Mouse (Mus musculus) layer of hippocampus, adult 18-20 months (tissue): ENCODE results near the gene Myo1e. TPM values are rescaled to one million over a fixed set of nuclear protein-coding genes. Genes with fewer than 3 reads are reported as not detected.
A peak's percentile ranks its signal among the peaks of the same experiment; 100 is the strongest.

Source experiments
- DNase-seq, 2 experiments: peaks; one replicate each; pipeline ENCODE4 v3.0.0; 2022; ENCODE audit warnings: low spot score in 2 of 2
- total RNA-seq, 2 experiments: library from RNA; stranded (reverse); gene quantifications; 2 replicates each; pipeline ENCODE4 v1.2.3; 2021

Myo1e gene
- total RNA-seq, 2 experiments from 2014 or later, result 9.0 to 9.6 TPM

- no peak for DNase-seq
These were observed 144.6 kb downstream of the Myo1e start for GRCm38 (mm10) chr9:70351570-70352277.

GRCm38 (mm10) chr9:70356254-70356653 lies 149.1 kb downstream of the Myo1e start:
- no peak for DNase-seq

DNA sequence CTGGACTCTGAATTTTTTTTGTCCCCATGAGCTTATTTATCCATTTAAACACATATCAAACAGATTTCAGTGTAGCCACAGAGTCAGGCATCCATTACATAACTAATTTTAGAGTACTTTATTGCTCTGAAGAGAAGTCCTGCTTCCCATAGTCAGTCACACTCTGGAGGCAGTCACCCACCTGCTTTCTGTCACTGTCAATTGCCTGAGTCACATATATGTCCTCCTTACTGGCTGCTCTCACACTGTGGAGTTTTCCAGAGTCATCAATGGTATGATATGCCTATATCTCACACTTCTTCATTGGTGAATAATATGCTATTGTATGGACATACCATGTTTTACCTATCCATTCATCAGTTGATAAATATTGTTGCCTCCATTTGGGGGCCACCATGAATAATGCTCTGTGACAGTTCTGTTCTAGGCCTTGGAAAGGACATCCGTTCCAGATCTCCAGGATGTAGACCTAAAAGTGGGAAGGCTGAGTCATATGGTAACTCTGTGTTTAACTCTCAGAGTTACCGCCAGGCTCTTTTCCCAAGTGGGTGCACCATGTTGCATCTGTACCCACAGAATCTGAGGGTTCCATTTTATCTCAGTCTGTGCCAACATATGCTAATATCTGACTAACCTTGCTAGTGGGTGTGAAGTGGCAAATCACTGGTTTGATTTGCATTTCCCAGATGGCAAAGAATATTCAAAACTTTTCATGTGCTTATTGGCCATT lies 152.4 kb downstream of the Myo1e start:
- DNase-seq, result peak; percentile 44 to 72

- DNase-seq, result peak; percentile 10 to 30
These were observed 157.6 kb downstream of the Myo1e start for GRCm38 (mm10) chr9:70364741-70365140.

DNA sequence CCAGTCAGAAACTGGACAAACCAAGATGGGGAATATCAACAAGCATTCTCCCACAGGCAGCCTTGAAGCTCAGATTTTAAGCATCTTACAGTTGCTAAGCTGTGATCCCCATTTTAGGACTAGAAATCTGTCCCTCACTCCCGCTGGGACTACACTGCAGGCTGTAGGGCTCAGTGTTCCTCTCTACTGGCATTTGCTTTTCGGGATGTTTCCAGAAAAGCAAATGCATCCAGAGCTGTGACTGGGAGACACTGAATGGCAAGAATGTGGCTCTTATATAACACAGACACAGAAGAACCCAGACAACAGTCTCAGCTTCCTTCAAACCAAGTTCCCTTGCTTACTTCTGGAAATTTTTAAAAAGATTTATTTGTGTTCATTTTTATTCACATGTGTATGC lies 158.8 kb downstream of the Myo1e start:
- peak in 1 of 2 experiments; percentile 15 for DNase-seq

- peak in 1 of 2 experiments; percentile 8 for DNase-seq
These were observed 159.7 kb downstream of the Myo1e start for GRCm38 (mm10) chr9:70366898-70367297.

DNA sequence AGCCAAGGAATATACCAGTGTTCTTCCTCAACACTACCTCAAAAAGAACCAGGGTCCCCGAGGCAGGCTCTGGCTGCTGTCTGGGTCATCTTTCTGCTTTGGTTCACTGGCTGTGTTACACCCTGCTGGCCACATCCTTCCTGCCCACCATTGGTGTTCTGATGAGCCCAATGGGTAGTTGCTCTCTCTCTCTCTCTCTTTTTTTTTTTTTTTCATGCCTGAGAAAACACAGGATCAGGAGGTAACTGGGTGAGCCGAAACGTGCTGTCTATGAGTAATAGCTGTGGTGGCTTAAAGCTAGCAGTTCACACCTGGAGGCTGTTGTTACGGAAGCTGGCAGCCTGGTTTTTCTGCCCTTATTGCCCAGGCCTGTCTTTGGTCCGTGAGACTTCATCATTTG lies 164.5 kb downstream of the Myo1e start:
- no peak for DNase-seq

GRCm38 (mm10) chr9:70379502-70380467 lies 172.6 kb downstream of the Myo1e start:
- no peak for DNase-seq

- no peak for DNase-seq
These were observed 174.9 kb downstream of the Myo1e start for GRCm38 (mm10) chr9:70382091-70382490.

DNA sequence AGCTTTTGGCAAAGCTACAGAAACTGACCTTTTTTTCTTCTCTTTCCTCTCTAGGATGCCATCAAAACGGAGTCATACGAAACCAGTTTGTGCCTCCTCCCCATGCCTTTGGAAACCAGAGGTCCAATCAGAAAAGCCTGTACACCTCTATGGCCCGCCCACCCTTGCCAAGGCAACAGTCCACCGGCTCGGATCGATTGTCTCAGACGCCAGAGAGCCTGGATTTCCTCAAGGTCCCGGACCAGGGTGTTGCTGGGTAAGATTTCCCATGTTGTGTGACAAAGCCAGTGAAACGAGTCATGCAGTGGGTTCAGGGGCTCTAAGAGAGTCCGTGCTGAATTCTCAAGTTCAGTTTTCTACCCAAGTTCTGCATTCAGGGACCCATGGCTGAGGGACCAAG lies 176.6 kb downstream of the Myo1e start:
- DNase-seq, result no peak

DNA sequence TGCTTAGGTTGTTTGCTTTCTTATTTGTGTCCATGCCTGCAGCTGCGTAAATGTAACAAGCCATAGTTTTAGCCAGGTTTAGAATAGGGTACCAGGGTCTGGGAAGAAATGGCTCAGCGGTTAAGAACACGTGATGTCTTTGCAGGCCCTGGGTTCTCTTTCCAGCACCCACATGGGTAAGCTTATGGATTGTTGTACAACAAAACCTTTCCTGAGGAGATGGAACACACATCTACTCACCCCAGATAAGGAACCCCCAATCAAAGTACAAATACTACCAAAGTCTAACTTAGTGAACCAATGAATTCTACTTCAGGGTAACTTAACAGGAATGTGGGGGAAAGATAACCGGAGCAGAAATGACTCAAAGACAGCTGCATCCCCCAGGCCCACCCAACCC lies 177.3 kb downstream of the Myo1e start:
- DNase-seq, result no peak

GRCm38 (mm10) chr9:70384958-70385728 lies 178.0 kb downstream of the Myo1e start:
- DNase-seq, result no peak

GRCm38 (mm10) chr9:70387410-70388119 lies 180.4 kb downstream of the Myo1e start:
- DNase-seq, result no peak

GRCm38 (mm10) chr9:70389548-70389947 lies 182.4 kb downstream of the Myo1e start:
- no peak for DNase-seq

GRCm38 (mm10) chr9:70391042-70391441 lies 183.9 kb downstream of the Myo1e start:
- DNase-seq, result no peak

GRCm38 (mm10) chr9:70391660-70392562 lies 184.8 kb downstream of the Myo1e start:
- DNase-seq, result no peak

DNA sequence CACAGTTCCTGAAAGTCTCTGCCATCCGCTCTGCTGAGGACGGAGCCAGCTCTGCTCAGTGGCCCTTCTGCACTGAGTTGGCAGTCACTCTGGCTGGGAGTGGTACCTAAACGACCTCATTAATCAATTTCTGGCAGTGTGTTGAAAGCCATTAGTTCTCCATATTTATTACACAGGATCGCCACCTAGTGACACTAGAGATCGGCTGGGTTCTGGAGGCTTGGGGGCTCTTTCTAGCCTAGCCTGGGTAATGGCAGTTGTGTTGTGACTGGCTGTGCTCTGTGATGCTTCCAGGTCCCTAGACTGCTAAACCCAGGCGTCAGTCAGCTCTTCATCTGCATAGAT lies 185.4 kb downstream of the Myo1e start:
- DNase-seq, result peak; percentile 22 to 75

DNA sequence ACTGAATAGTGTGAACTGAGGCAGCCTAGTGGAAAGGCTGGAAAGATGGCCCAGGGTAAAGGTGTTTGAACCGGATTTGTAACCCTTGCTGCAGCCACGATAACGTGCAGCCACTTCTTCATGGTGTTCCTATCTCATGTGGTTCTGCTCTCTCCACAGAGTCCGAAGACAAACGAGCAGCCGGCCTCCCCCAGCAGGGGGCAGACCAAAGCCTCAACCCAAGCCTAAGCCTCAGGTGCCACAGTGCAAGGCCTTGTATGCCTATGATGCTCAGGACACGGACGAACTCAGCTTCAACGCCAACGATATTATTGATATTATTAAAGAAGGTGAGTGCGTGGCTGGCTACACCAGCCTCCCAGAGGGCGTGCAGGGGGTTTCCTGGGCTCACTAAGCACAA lies 188.5 kb downstream of the Myo1e start:
- DNase-seq, result peak in 1 of 2 experiments; percentile 31

GRCm38 (mm10) chr9:70396083-70396482 lies 188.9 kb downstream of the Myo1e start:
- no peak for DNase-seq
